Mouse (Mus musculus): ENCODE results near the gene Dhx32. TPM values are rescaled to one million over a fixed set of nuclear protein-coding genes. Genes with fewer than 3 reads are reported as not detected.

Dhx32 gene
- polyA plus RNA-seq, 1 experiment from 2014 or later = 36.9 TPM

- no peaks in the 10 kb centered on the region for H3K27me3 ChIP-seq (ENCODE audit: control insufficient read depth, insufficient read depth, low read length)
- H3K4me3 ChIP-seq (ENCODE audit: low read depth, low read length) = no peak overlapping the region
- no peak overlapping the region for H3K27ac ChIP-seq (replicated peaks; ENCODE audit: low read depth, low read length)
- H3K36me3 ChIP-seq (replicated peaks; ENCODE audit: control insufficient read depth, insufficient read depth, low read depth, low read length) = no peaks in the 10 kb centered on the region
- 87% methylated on average over 6 of the region's 6 CpGs for WGBS
- H3K9me3 ChIP-seq (replicated peaks; ENCODE audit: control insufficient read depth, low read length) = no peaks in the 10 kb centered on the region
- H3K9ac ChIP-seq (replicated peaks; ENCODE audit: low read length) = no peak overlapping the region
- H3K4me1 ChIP-seq (ENCODE audit: control insufficient read depth, insufficient read depth, low read length) = no peaks in the 10 kb centered on the region
- ATAC-seq (replicated peaks; ENCODE audit: insufficient number of reproducible peaks, low FRiP score, low TSS enrichment, low read depth) (no peak), DNase-seq (ENCODE audit: low spot score) (no peak)
- H3K4me2 ChIP-seq (ENCODE audit: low read depth, low read length) = no peak overlapping the region
These were observed 5.0 kb upstream of the Dhx32 start for GRCm38 (mm10) chr7:133787571-133787970.

GRCm38 (mm10) chr7:133781991-133782390 is 535 bp downstream of the Dhx32 start:
- no peak for ATAC-seq (replicated peaks; ENCODE audit: insufficient number of reproducible peaks, low FRiP score, low TSS enrichment, low read depth)
- no peak for DNase-seq (ENCODE audit: low spot score)
- WGBS = 65% methylated on average over 6 of the region's 6 CpGs
- Histone ChIP-seq H3K4me2 (ENCODE audit: low read depth, low read length) (no peak overlapping the region), H3K27ac (replicated peaks; ENCODE audit: low read depth, low read length) (no peak overlapping the region), H3K4me1 (ENCODE audit: control insufficient read depth, insufficient read depth, low read length) (no peaks in the 10 kb centered on the region), H3K9me3 (replicated peaks; ENCODE audit: control insufficient read depth, low read length) (no peaks in the 10 kb centered on the region), H3K27me3 (ENCODE audit: control insufficient read depth, insufficient read depth, low read length) (no peaks in the 10 kb centered on the region), H3K36me3 (replicated peaks; ENCODE audit: control insufficient read depth, insufficient read depth, low read depth, low read length) (no peaks in the 10 kb centered on the region), H3K4me3 (ENCODE audit: low read depth, low read length) (no peak overlapping the region), H3K9ac (replicated peaks; ENCODE audit: low read length) (no peak overlapping the region)

GRCm38 (mm10) chr7:133781583-133781982 is 943 bp downstream of the Dhx32 start:
- Histone ChIP-seq H3K4me2 (ENCODE audit: low read depth, low read length) (no peak overlapping the region), H3K4me3 (ENCODE audit: low read depth, low read length) (no peak overlapping the region), H3K4me1 (ENCODE audit: control insufficient read depth, insufficient read depth, low read length) (no peaks in the 10 kb centered on the region), H3K27me3 (ENCODE audit: control insufficient read depth, insufficient read depth, low read length) (no peaks in the 10 kb centered on the region), H3K36me3 (replicated peaks; ENCODE audit: control insufficient read depth, insufficient read depth, low read depth, low read length) (no peaks in the 10 kb centered on the region), H3K9me3 (replicated peaks; ENCODE audit: control insufficient read depth, low read length) (no peaks in the 10 kb centered on the region), H3K9ac (replicated peaks; ENCODE audit: low read length) (no peak overlapping the region), H3K27ac (replicated peaks; ENCODE audit: low read depth, low read length) (no peak overlapping the region)
- 71% methylated on average over 6 of the region's 6 CpGs for WGBS
- no peak for ATAC-seq (replicated peaks; ENCODE audit: insufficient number of reproducible peaks, low FRiP score, low TSS enrichment, low read depth)
- no peak for DNase-seq (ENCODE audit: low spot score)

- Histone ChIP-seq H3K4me2 (ENCODE audit: low read depth, low read length) (peak within 1 kb of the TSS; percentile 94), H3K27me3 (ENCODE audit: control insufficient read depth, insufficient read depth, low read length) (no peaks in the 10 kb centered on the region), H3K36me3 (replicated peaks; ENCODE audit: control insufficient read depth, insufficient read depth, low read depth, low read length) (no peaks in the 10 kb centered on the region), H3K9me3 (replicated peaks; ENCODE audit: control insufficient read depth, low read length) (no peaks in the 10 kb centered on the region), H3K27ac (replicated peaks; ENCODE audit: low read depth, low read length) (no peak within 1 kb of the TSS), H3K9ac (replicated peaks; ENCODE audit: low read length) (peak within 1 kb of the TSS; percentile 75), H3K4me1 (ENCODE audit: control insufficient read depth, insufficient read depth, low read length) (peaks cover 2% of the 10 kb centered on the region; the same call in 1 of the 2 replicates), H3K4me3 (ENCODE audit: low read depth, low read length) (peak within 1 kb of the TSS; percentile 83)
- under 1% methylated on average over 44 of the region's 45 CpGs for WGBS
- ATAC-seq (replicated peaks; ENCODE audit: insufficient number of reproducible peaks, low FRiP score, low TSS enrichment, low read depth) = peak; percentile 90
- peak; percentile 89 for DNase-seq (ENCODE audit: low spot score)
These were observed 5.9 kb downstream of the Dhx32 start, which contains the start of gene Fank1 for GRCm38 (mm10) chr7:133776626-133776996. Gene Fank1, plus strand, starts transcription at chr7:133776861.

- Histone ChIP-seq H3K4me1 (ENCODE audit: control insufficient read depth, insufficient read depth, low read length) (peaks cover 2% of the 10 kb centered on the region; the same call in 1 of the 2 replicates), H3K4me3 (ENCODE audit: low read depth, low read length) (peak overlapping the region; percentile 83), H3K4me2 (ENCODE audit: low read depth, low read length) (peak overlapping the region; percentile 94), H3K27me3 (ENCODE audit: control insufficient read depth, insufficient read depth, low read length) (no peaks in the 10 kb centered on the region), H3K36me3 (replicated peaks; ENCODE audit: control insufficient read depth, insufficient read depth, low read depth, low read length) (no peaks in the 10 kb centered on the region), H3K9me3 (replicated peaks; ENCODE audit: control insufficient read depth, low read length) (no peaks in the 10 kb centered on the region), H3K9ac (replicated peaks; ENCODE audit: low read length) (peak overlapping the region; percentile 75), H3K27ac (replicated peaks; ENCODE audit: low read depth, low read length) (no peak overlapping the region)
- WGBS = 5% methylated on average over 38 of the region's 38 CpGs
- DNase-seq (ENCODE audit: low spot score) (no peak), ATAC-seq (replicated peaks; ENCODE audit: insufficient number of reproducible peaks, low FRiP score, low TSS enrichment, low read depth) (peak; percentile 77)
These were observed 6.5 kb downstream of the Dhx32 start for GRCm38 (mm10) chr7:133775796-133776625.

GRCm38 (mm10) chr7:133775179-133775578 is 7.3 kb downstream of the Dhx32 start:
- Histone ChIP-seq H3K27me3 (ENCODE audit: control insufficient read depth, insufficient read depth, low read length) (no peaks in the 10 kb centered on the region), H3K27ac (replicated peaks; ENCODE audit: low read depth, low read length) (no peak overlapping the region), H3K4me2 (ENCODE audit: low read depth, low read length) (no peak overlapping the region), H3K4me1 (ENCODE audit: control insufficient read depth, insufficient read depth, low read length) (peaks cover 2% of the 10 kb centered on the region; the same call in 1 of the 2 replicates), H3K9ac (replicated peaks; ENCODE audit: low read length) (no peak overlapping the region), H3K9me3 (replicated peaks; ENCODE audit: control insufficient read depth, low read length) (no peaks in the 10 kb centered on the region), H3K36me3 (replicated peaks; ENCODE audit: control insufficient read depth, insufficient read depth, low read depth, low read length) (no peaks in the 10 kb centered on the region), H3K4me3 (ENCODE audit: low read depth, low read length) (no peak overlapping the region)
- WGBS = 71% methylated on average over 5 of the region's 5 CpGs
- no peak for DNase-seq (ENCODE audit: low spot score)
- no peak for ATAC-seq (replicated peaks; ENCODE audit: insufficient number of reproducible peaks, low FRiP score, low TSS enrichment, low read depth)

GRCm38 (mm10) chr7:133768517-133768916 is 14.0 kb downstream of the Dhx32 start:
- H3K4me1 ChIP-seq (ENCODE audit: control insufficient read depth, insufficient read depth, low read length) = no peaks in the 10 kb centered on the region
- no peak overlapping the region for H3K27ac ChIP-seq (replicated peaks; ENCODE audit: low read depth, low read length)
- no peaks in the 10 kb centered on the region for H3K9me3 ChIP-seq (replicated peaks; ENCODE audit: control insufficient read depth, low read length)
- no peak overlapping the region for H3K9ac ChIP-seq (replicated peaks; ENCODE audit: low read length)
- 75% methylated on average over 5 of the region's 5 CpGs for WGBS
- no peaks in the 10 kb centered on the region for H3K36me3 ChIP-seq (replicated peaks; ENCODE audit: control insufficient read depth, insufficient read depth, low read depth, low read length)
- H3K4me3 ChIP-seq (ENCODE audit: low read depth, low read length) = no peak overlapping the region
- ATAC-seq (replicated peaks; ENCODE audit: insufficient number of reproducible peaks, low FRiP score, low TSS enrichment, low read depth) (no peak), DNase-seq (ENCODE audit: low spot score) (no peak)
- no peaks in the 10 kb centered on the region for H3K27me3 ChIP-seq (ENCODE audit: control insufficient read depth, insufficient read depth, low read length)
- no peak overlapping the region for H3K4me2 ChIP-seq (ENCODE audit: low read depth, low read length)

GRCm38 (mm10) chr7:133768027-133768426 is 14.5 kb downstream of the Dhx32 start:
- Histone ChIP-seq H3K36me3 (replicated peaks; ENCODE audit: control insufficient read depth, insufficient read depth, low read depth, low read length) (no peaks in the 10 kb centered on the region), H3K27me3 (ENCODE audit: control insufficient read depth, insufficient read depth, low read length) (no peaks in the 10 kb centered on the region), H3K9ac (replicated peaks; ENCODE audit: low read length) (no peak overlapping the region), H3K27ac (replicated peaks; ENCODE audit: low read depth, low read length) (no peak overlapping the region), H3K9me3 (replicated peaks; ENCODE audit: control insufficient read depth, low read length) (no peaks in the 10 kb centered on the region), H3K4me1 (ENCODE audit: control insufficient read depth, insufficient read depth, low read length) (no peaks in the 10 kb centered on the region), H3K4me2 (ENCODE audit: low read depth, low read length) (no peak overlapping the region), H3K4me3 (ENCODE audit: low read depth, low read length) (no peak overlapping the region)
- ATAC-seq (replicated peaks; ENCODE audit: insufficient number of reproducible peaks, low FRiP score, low TSS enrichment, low read depth) = no peak
- WGBS = 78% methylated on average over 4 of the region's 4 CpGs
- no peak for DNase-seq (ENCODE audit: low spot score)
